Mouse (Mus musculus): ENCODE measurements around the gene Sh3bp5.

DNA sequence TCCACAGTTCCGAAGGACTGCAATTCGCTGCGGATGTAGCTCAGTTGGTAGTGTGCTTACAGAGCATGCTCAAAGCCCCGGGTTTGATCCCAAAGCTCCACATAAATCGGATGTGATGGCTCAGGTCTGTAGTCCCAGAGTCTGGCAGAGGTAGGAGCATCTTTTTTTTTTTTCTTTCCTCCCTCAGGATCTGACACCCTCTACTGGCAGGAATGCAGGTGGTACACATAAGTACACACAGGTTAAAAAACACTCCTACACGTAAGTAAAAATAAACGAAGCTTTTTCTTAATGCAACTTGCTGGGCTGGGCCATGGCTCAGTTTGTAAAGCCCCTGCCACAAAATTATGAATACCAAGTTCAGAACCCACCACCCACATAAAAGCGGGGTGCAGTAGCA is 28.3 kb upstream of the Sh3bp5 start:
- 0 out of 2 replicates have a peak, but pooled peaks have one; percentile 21 for TF ChIP-seq CTCF (conservative IDR thresholded peaks at IDR 0.05; ENCODE audit: insufficient read depth, insufficient read length, low read depth, low read length)
- TF ChIP-seq POLR2A (IDR thresholded peaks at IDR 0.05; ENCODE audit: low read depth, low read length), result no peak

Data from kidney, adult 2 months (tissue).